Mouse (Mus musculus): ENCODE data around the gene Scaf4.
"Not testable (repeated sequence)": the region's sequence is repeated elsewhere in the genome, so short reads cannot be mapped to it uniquely, and the experiment has no call there.

Gene Scaf4

GRCm38 (mm10) chr16:90234617-90235016, 49.7 kb downstream of the Scaf4 start:
- DNase-seq: no peak

GRCm38 (mm10) chr16:90233702-90234101, 50.6 kb downstream of the Scaf4 start:
- no peak for DNase-seq

GRCm38 (mm10) chr16:90231302-90231701, 53.0 kb downstream of the Scaf4 start:
- DNase-seq: no peak

- DNase-seq: peak in 1 of 2 experiments; percentile 25
Observed at GRCm38 (mm10) chr16:90229897-90230296, 54.4 kb downstream of the Scaf4 start.

GRCm38 (mm10) chr16:90221441-90222070, 62.7 kb downstream of the Scaf4 start:
- DNase-seq: peak in 1 of 2 experiments; percentile 31

GRCm38 (mm10) chr16:90220892-90221431, 63.3 kb downstream of the Scaf4 start:
- no peak for DNase-seq

- DNase-seq: peak; percentile 98
Observed at GRCm38 (mm10) chr16:90220026-90220891, 64.0 kb downstream of the Scaf4 start, which contains the start of gene Sod1. TSS of gene Sod1 (plus strand) at chr16:90220754.

- DNase-seq: not testable (repeated sequence)
Observed at GRCm38 (mm10) chr16:90219445-90219844, 64.9 kb downstream of the Scaf4 start.

- DNase-seq: no peak
Observed at GRCm38 (mm10) chr16:90217926-90218325, 66.4 kb downstream of the Scaf4 start.

GRCm38 (mm10) chr16:90217356-90217755, 66.9 kb downstream of the Scaf4 start:
- DNase-seq: no peak

GRCm38 (mm10) chr16:90216414-90216813, 67.9 kb downstream of the Scaf4 start:
- DNase-seq: no peak

GRCm38 (mm10) chr16:90215879-90216278, 68.4 kb downstream of the Scaf4 start:
- not testable (repeated sequence) for DNase-seq

GRCm38 (mm10) chr16:90214731-90215565, 69.4 kb downstream of the Scaf4 start:
- DNase-seq: no peak

- DNase-seq: no peak
Observed at GRCm38 (mm10) chr16:90213477-90214339, 70.6 kb downstream of the Scaf4 start.

GRCm38 (mm10) chr16:90211767-90212166, 72.5 kb downstream of the Scaf4 start:
- no peak for DNase-seq

- no peak for DNase-seq
Observed at GRCm38 (mm10) chr16:90210717-90211116, 73.6 kb downstream of the Scaf4 start.

GRCm38 (mm10) chr16:90208996-90209395, 75.3 kb downstream of the Scaf4 start:
- DNase-seq: no peak

- DNase-seq: no peak
Observed at GRCm38 (mm10) chr16:90204868-90205267, 79.4 kb downstream of the Scaf4 start.

- DNase-seq: no peak
Observed at GRCm38 (mm10) chr16:90203226-90203962, 80.9 kb downstream of the Scaf4 start.

GRCm38 (mm10) chr16:90202140-90202539, 82.2 kb downstream of the Scaf4 start:
- DNase-seq: no peak

GRCm38 (mm10) chr16:90199174-90199573, 85.1 kb downstream of the Scaf4 start:
- no peak for DNase-seq

Measured in cerebellum, postnatal 10 days (tissue).